ENCODE assay signal across 11 mouse cellular contexts in the genomic region with DNA sequence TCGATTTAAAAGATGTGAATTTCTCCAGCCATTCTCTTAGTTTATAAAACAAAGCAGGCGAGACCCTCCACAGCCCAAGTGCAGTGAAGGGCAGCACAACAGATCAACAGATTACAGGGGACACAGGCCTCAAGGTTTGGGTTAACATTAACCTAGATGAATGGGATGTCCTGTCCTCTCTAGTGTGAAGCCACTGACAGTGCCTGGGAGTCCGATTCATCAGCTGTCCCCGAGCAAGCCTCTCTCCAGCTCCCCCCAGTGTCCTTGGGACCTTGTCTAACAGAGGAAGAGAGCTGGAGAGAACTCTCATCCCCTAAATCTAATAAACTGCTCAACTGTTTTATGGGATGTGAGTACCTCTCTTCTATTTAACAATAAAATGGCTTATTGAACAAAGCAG. TPM values are rescaled to one million over a fixed set of nuclear protein-coding genes. Genes with fewer than 3 reads are reported as not detected.
"Had no signal": no experiment of that assay in that cellular context is flagged by ENCODE, and none has a peak within 500 bp of the region (broad histone marks: within the 10 kb centered on the region; RNA-seq: fewer than 3 reads in every experiment).

No protein-coding gene starts in this region.

- H3K4me2 ChIP-seq: limb, embryonic 13.5 days; neural tube, embryonic 15.5 days had no signal

- H3K4me3 ChIP-seq: limb, embryonic 13.5 days; myocyte; neural tube, embryonic 15.5 days had no signal

- DNase-seq: kidney, adult 11 months; left cerebral cortex, postnatal 4 days; lung, adult 18-20 months; midbrain, embryonic 14.5 days; right cerebral cortex, adult 18-20 months; right cerebral cortex, postnatal 25 days; thymus, postnatal 36 days had no signal

- H3K36me3 ChIP-seq: limb, embryonic 13.5 days; neural tube, embryonic 15.5 days had no signal

- H3K9me3 ChIP-seq: limb, embryonic 13.5 days; neural tube, embryonic 15.5 days had no signal

- H3K27me3 ChIP-seq: limb, embryonic 13.5 days; neural tube, embryonic 15.5 days had no signal

- H3K9ac ChIP-seq: limb, embryonic 13.5 days; liver, embryonic 14.5 days; neural tube, embryonic 15.5 days had no signal

- H3K27ac ChIP-seq: limb, embryonic 13.5 days; liver, embryonic 14.5 days; neural tube, embryonic 15.5 days had no signal

RNA-seq across cellular contexts. Expression of gene Tmem108, which starts 48.4 kb away (rescaled TPM):
- polyA plus RNA-seq: myocyte had no signal
